Mouse (Mus musculus) lung, postnatal 36 days (tissue): ENCODE measurements around the gene Gm28434.

Source experiments
- DNase-seq: peaks from one replicate; pipeline ENCODE4 v3.0.0; 2022; ENCODE audit warnings: mixed read lengths

Gene Gm28434

GRCm38 (mm10) chr5:87969201-87969600 is at the start of gene Gm28434, which contains the start of gene 2310003L06Rik:
Gm28434 (plus strand) TSS chr5:87969517.
2310003L06Rik (plus strand) TSS chr5:87969459.
- no peak for DNase-seq

GRCm38 (mm10) chr5:87925372-87925771 is 43.9 kb upstream of the Gm28434 start, which contains the start of gene Csn3:
Csn3 (plus strand) TSS chr5:87925579.
- DNase-seq: no peak

- no peak for DNase-seq
These were observed 37.7 kb upstream of the Gm28434 start for GRCm38 (mm10) chr5:87931603-87932002.

GRCm38 (mm10) chr5:87940752-87941151 is 28.6 kb upstream of the Gm28434 start:
- DNase-seq: no peak

GRCm38 (mm10) chr5:87942515-87942914 is 26.8 kb upstream of the Gm28434 start:
- no peak for DNase-seq

- DNase-seq: no peak
These were observed 17.5 kb upstream of the Gm28434 start for GRCm38 (mm10) chr5:87951836-87952235.

- DNase-seq: no peak
These were observed 9.8 kb downstream of the Gm28434 start, which contains the start of gene Cabs1 for GRCm38 (mm10) chr5:87979139-87979538. Cabs1 (plus strand) TSS chr5:87979439.

GRCm38 (mm10) chr5:87982468-87983214 is 13.3 kb downstream of the Gm28434 start:
- no peak for DNase-seq

GRCm38 (mm10) chr5:88002249-88002648 is 32.9 kb downstream of the Gm28434 start, which contains the start of gene Smr3a:
Smr3a (plus strand) TSS chr5:88002549.
- no peak for DNase-seq

GRCm38 (mm10) chr5:88005241-88005640 is 35.9 kb downstream of the Gm28434 start:
- DNase-seq: no peak
